Mouse (Mus musculus) testis, adult 2 months (tissue): ENCODE results near the gene Gm42906.

Experiments
- CTCF ChIP-seq: fragments of 200-500 bp; IDR thresholded peaks from 2 replicates; pipeline ENCODE4 v1.5.1; 2012; ENCODE audit warnings: low read depth, mild to moderate bottlenecking, inconsistent platforms, low read length, moderate library complexity; ENCODE audit not compliant: control insufficient read depth, insufficient read depth, insufficient replicate concordance
- POLR2A ChIP-seq: fragments of 200-500 bp; IDR thresholded peaks from 2 replicates; pipeline ENCODE4 v1.6.1; 2012; ENCODE audit warnings: low read depth, mild to moderate bottlenecking, inconsistent platforms, low read length, moderate library complexity; ENCODE audit not compliant: control insufficient read depth

GRCm38 (mm10) chr5:151174485-151175460 lies 253.2 kb downstream of the Gm42906 start:
- TF ChIP-seq POLR2A, result no peak
- no peak for TF ChIP-seq CTCF
